Mouse (Mus musculus): ENCODE results near the gene Grasp.

DNA sequence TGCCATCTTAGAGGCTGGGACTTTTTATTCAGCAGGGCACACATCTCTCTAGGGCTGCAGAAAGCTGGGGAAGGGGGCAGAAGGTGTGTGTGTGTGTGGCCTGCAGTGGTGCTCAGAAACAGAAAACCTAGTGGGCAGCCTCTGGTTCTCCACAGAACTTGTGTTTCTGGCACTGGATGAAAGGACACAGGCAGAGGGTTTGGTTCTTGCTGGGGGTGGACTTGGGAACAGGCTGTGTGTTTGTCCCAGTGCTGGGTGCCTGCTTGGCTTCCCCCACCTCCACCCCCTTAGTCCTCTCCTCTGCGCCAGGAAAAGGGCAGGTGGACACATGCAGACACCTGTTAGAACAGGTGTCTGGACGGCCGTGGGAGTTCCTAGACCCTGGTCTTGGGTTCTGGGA is 47.1 kb downstream of the Grasp start:
- no peak for TF ChIP-seq MYOD1 (IDR thresholded peaks at IDR 0.05; ENCODE audit: control insufficient read depth in 1 of 3, insufficient read length in 2 of 3, low read depth in 2 of 3)
- no peak for TF ChIP-seq MAX (IDR thresholded peaks at IDR 0.05; ENCODE audit: low read depth)
- TF ChIP-seq USF1 (IDR thresholded peaks at IDR 0.05; ENCODE audit: low read depth) = no peak
- TF ChIP-seq POLR2A (IDR thresholded peaks at IDR 0.05; ENCODE audit: insufficient read length, low read depth) = no peak
- no peak for TF ChIP-seq TCF3 (IDR thresholded peaks at IDR 0.05; ENCODE audit: insufficient read length, low read depth)
- no peak for TF ChIP-seq SRF (IDR thresholded peaks at IDR 0.05; ENCODE audit: control insufficient read depth, insufficient read length, low read depth)
- TF ChIP-seq REST (IDR thresholded peaks at IDR 0.05; ENCODE audit: insufficient read depth, insufficient read length) = no peak
- no peak for TF ChIP-seq MYOG (IDR thresholded peaks at IDR 0.05; ENCODE audit: control insufficient read depth in 1 of 3, insufficient read depth in 1 of 3, insufficient read length in 2 of 3, low read depth in 2 of 3)
- TF ChIP-seq POLR2AphosphoS2 (IDR thresholded peaks at IDR 0.05; ENCODE audit: insufficient read length, low read depth) = no peak
